In genomic region chr1:159632558-159632957, GRCm38 (mm10) we compare ENCODE assay signal across 29 mouse cellular contexts.
"Had no signal": no experiment of that assay in that cellular context is flagged by ENCODE, and none has a peak within 500 bp of the region (broad histone marks: within the 10 kb centered on the region; RNA-seq: fewer than 3 reads in every experiment).

No protein-coding gene starts in this region.

- H3K27ac ChIP-seq: heart, embryonic 10.5 days; heart, embryonic 13.5 days; heart, embryonic 15.5 days; hindbrain, embryonic 10.5 days; hindbrain, embryonic 12.5 days; hindbrain, embryonic 13.5 days; hindbrain, embryonic 14.5 days; hindbrain, embryonic 15.5 days; hindbrain, postnatal 0 days; intestine, embryonic 15.5 days; kidney, embryonic 15.5 days; kidney, postnatal 0 days; left cerebral cortex, adult 2 months had no signal

- DNase-seq: heart, postnatal 10 days; heart, postnatal 14 days; heart, postnatal 4 days; kidney, adult 11 months; kidney, adult 18-20 months; kidney, adult 2 months; kidney, adult 8-10 months; kidney, adult 9 months; kidney, postnatal 10 days; kidney, postnatal 14 days; kidney, postnatal 25 days; kidney, postnatal 36 days; kidney, postnatal 4 days; layer of hippocampus, adult 9-11 months; layer of hippocampus, postnatal 36 days had no signal

- H3K4me3 ChIP-seq: heart, embryonic 10.5 days; heart, embryonic 12.5 days; heart, embryonic 13.5 days; heart, embryonic 15.5 days; hindbrain, embryonic 10.5 days; hindbrain, embryonic 12.5 days; hindbrain, embryonic 13.5 days; hindbrain, embryonic 15.5 days; intestine, embryonic 15.5 days; kidney, embryonic 15.5 days; left cerebral cortex, adult 2 months had no signal
